Mouse (Mus musculus) forebrain, embryonic 16.5 days (tissue): ENCODE measurements around the gene Ptbp2. TPM values are rescaled to one million over a fixed set of nuclear protein-coding genes. Genes with fewer than 3 reads are reported as not detected.

ENCODE experiments used
- ATAC-seq: fragments of 200-750 bp; cut with Nextera tagmentation; 2 replicates; pipeline ENCODE4 v1.8.0; 2017; ENCODE audit warnings: mild to moderate bottlenecking, moderate library complexity
- H3K27ac ChIP-seq: fragments of 300-500 bp; sonication (generic); 2 replicates; pipeline ENCODE4 v1.5.1; 2014; ENCODE audit warnings: low read length, control low read depth
- H3K27me3 ChIP-seq: fragments of 300-500 bp; sonication (generic); replicated peaks from 2 replicates; pipeline ENCODE4 v1.6.1; 2014; ENCODE audit warnings: low read length; ENCODE audit not compliant: control insufficient read depth, insufficient read depth
- H3K36me3 ChIP-seq: fragments of 300-500 bp; sonication (generic); 2 replicates; pipeline ENCODE4 v1.6.1; 2014; ENCODE audit not compliant: control insufficient read depth, insufficient read depth
- H3K4me1 ChIP-seq: fragments of 300-500 bp; sonication (generic); replicated peaks from 2 replicates; pipeline ENCODE4 v1.6.1; 2014; ENCODE audit warnings: low read length; ENCODE audit not compliant: control insufficient read depth, insufficient read depth
- H3K4me2 ChIP-seq: fragments of 300-500 bp; sonication (generic); 2 replicates; pipeline ENCODE4 v1.6.1; 2014; ENCODE audit warnings: mild to moderate bottlenecking, low read length, control low read depth
- H3K4me3 ChIP-seq: fragments of 300-500 bp; sonication (generic); replicated peaks from 2 replicates; pipeline ENCODE4 v1.5.1; 2014; ENCODE audit warnings: mild to moderate bottlenecking, low read length, control low read depth
- H3K9ac ChIP-seq: fragments of 300-500 bp; sonication (generic); replicated peaks from 2 replicates; pipeline ENCODE4 v1.6.1; 2014; ENCODE audit warnings: low read depth, low read length, control low read depth
- H3K9me3 ChIP-seq: fragments of 300-500 bp; sonication (generic); 2 replicates; pipeline ENCODE4 v1.6.1; 2016; ENCODE audit warnings: low read length; ENCODE audit not compliant: control insufficient read depth
- WGBS: fragments of 180-500 bp; shearing (Covaris S2); extraction: QIAGEN DNeasy Blood & Tissue Kit; methylation state at CpG from one replicate; pipeline ENCODE4 v1.1.7; 2014; 5-methylcytosine and 5-hydroxymethylcytosine counted together
- polyA plus RNA-seq: library from polyadenylated mRNA; unstranded; fragments of >200 nt; fragmentation: Nextera tagmentation; extraction: Ambion mirVana; gene quantifications from 2 replicates; pipeline ENCODE4 v1.2.1, GENCODE M21; 2015

Ptbp2 gene
- polyA plus RNA-seq, result 323 and 366 TPM in 2 replicates

DNA sequence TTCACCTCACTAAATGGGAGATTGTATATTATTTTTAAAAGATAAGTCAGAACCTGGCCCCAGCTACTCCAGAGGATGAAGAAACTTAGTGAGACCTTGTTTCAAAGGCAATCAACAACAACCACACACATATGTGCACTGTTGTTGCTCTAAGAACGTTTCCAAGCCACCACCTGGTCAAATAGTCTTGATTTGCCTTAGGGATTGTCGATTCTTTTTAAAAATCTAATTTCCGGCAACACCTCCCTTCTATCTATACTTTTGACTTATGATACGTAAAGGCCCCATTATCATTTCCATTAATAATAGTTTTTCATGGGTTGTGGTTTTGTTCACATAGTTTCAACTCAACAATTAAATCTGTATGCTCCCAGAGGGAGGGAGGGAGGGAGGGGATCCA is at the start of gene Ptbp2:
Gene Ptbp2, minus strand, starts transcription at position 101 of the 400 bp plus-strand sequence.
- peak within 1 kb of the TSS; percentile 99 for H3K27ac ChIP-seq
- 87% methylated on average over 4 of the region's 4 CpGs for WGBS
- peak within 1 kb of the TSS; percentile 54 for H3K4me2 ChIP-seq

DNA sequence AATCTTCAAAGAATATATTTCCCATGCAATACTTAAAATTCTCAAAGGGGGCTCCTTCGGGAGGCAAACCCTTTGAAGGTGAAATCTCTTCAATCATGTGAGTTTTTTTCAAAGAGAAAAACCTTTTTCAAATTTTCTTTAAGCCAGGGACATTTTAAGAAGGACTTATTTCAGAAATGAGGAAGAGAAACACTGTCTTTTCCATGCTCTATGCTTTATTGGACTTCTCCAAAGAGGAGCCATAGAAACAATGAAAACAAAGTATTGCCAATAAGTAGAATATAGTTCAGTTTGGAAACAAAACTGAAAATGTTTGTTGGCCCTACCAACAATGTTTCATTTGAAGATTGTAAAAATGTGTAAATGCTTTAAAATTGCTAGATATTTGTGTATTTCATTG is 30.4 kb upstream of the Ptbp2 start:
- WGBS, result 72% methylated on average over 1 of the region's 1 CpGs
- Histone ChIP-seq H3K4me3 (no peak overlapping the region), H3K9ac (no peak overlapping the region), H3K4me2 (no peak overlapping the region), H3K9me3 (no peaks in the 10 kb centered on the region), H3K27ac (no peak overlapping the region), H3K27me3 (no peaks in the 10 kb centered on the region), H3K4me1 (no peaks in the 10 kb centered on the region), H3K36me3 (no peaks in the 10 kb centered on the region)
- no peak for ATAC-seq

More for the DNA sequence above, at the start of gene Ptbp2:
- no peaks in the 10 kb centered on the region for H3K9me3 ChIP-seq
- H3K4me1 ChIP-seq, result peaks cover 8% of the 10 kb centered on the region
- no peak for ATAC-seq
- peak within 1 kb of the TSS; percentile 99 for H3K9ac ChIP-seq
- H3K27me3 ChIP-seq, result no peaks in the 10 kb centered on the region
- H3K4me3 ChIP-seq, result peak within 1 kb of the TSS; percentile 85
- H3K36me3 ChIP-seq, result no peaks in the 10 kb centered on the region

DNA sequence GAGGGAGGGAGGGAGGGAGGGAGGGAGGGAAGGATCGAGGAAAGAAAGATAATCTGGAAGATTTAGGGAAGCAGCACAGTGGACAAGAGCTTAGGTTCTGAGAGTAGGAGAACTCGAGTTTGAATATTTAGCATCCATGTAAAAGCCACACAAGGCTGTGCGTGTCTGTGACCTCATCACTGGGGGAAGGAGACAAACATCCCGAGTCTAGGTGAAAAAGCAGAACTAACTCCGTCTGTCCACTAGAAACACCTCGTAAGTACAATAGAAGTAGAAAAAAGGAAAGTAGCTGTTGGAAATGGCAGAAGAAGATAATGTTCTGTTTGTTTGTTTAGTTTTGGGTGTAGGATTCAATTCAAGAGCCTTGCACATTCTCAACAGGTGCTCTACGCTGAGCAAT is 21.9 kb upstream of the Ptbp2 start:
- Histone ChIP-seq H3K4me1 (no peaks in the 10 kb centered on the region), H3K27ac (no peak overlapping the region), H3K9ac (no peak overlapping the region), H3K4me3 (no peak overlapping the region), H3K4me2 (no peak overlapping the region), H3K36me3 (no peaks in the 10 kb centered on the region), H3K9me3 (no peaks in the 10 kb centered on the region), H3K27me3 (no peaks in the 10 kb centered on the region)
- no peak for ATAC-seq
- 80% methylated on average over 7 of the region's 7 CpGs for WGBS

DNA sequence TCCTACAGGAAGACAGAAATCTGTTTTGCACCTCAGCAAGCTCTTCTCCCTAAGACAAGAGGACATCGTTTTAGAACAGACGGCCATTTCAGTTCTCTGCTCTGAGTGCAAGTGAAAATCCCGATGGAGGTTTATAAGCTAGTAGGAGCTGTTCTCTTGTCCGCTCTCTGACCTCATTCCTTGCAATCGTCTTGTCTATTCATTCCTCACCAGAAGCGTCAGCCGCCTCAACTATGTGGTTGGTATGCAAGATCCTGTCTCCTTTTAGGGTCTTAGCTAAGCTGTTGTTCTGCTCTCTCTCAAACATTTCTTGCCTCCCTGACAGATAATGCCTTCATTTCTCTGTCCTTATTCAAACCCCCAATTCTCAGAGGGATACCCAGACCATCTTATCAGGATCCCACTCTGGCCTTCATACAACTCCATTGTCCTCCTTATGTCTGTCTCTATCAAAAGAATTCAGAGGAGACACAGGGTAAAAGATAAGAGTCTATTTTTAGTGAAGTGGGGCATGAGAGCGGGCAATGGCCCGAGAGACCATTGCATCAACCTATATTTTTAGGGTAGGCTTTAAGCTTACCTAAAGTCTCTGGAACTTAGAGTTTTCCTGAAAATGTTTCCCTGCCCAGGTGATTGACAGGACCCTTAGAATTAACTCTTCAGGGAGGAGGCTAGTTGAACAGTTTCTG is 10.6 kb upstream of the Ptbp2 start:
- no peak overlapping the region for H3K27ac ChIP-seq
- WGBS, result 85% methylated on average over 9 of the region's 9 CpGs
- H3K9me3 ChIP-seq, result peaks cover 3% of the 10 kb centered on the region; the same call in 1 of the 2 replicates

DNA sequence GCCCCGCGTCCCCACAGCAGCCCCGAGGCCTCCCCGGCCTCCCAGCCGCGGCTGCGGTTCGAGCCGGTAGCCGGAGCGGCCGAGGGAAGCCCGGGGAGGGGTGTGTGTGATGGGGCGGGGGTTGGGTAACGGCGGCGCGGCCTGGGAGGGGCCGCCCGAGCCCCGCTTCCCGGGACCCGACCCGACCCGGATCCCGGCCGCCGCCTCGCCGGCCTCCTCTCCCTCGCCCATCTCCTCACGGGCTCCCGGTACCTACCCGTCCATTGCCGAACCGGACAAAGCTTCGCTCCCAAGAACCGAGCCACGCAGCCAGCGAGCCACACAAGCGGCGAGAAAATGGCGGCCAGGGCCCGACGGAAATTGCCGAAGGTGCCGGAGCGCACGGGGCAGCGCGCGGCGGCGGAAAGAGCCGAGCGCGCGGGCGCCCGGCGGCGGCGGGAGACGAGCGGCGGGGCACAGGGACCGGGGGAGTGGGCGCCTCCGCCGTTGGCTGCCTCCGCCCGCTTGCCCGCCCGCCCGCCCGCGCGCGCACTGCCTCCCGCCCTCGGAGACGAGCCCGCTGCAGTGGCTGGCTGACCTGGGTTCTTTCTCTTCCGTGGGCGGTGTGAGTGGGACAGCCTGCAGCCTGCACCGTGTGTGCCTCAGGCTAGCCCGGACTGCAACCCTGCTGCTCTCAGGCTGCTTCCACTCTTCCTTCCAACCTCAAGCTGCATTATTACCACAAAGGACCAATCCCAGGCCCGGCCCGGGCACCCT is 1.1 kb downstream of the Ptbp2 start:
- Histone ChIP-seq H3K9me3 (no peaks in the 10 kb centered on the region), H3K36me3 (no peaks in the 10 kb centered on the region), H3K9ac (peak overlapping the region; percentile 99), H3K27ac (peak overlapping the region; percentile 99), H3K4me3 (peak overlapping the region; percentile 85), H3K4me1 (peaks cover 21% of the 10 kb centered on the region), H3K4me2 (peak overlapping the region; percentile 54), H3K27me3 (no peaks in the 10 kb centered on the region)
- peak; percentile 95 for ATAC-seq
- under 1% methylated on average over 36 of the region's 89 CpGs for WGBS

More for the DNA sequence above, 10.6 kb upstream of the Ptbp2 start:
- no peaks in the 10 kb centered on the region for H3K4me1 ChIP-seq
- ATAC-seq, result no peak
- no peak overlapping the region for H3K4me2 ChIP-seq
- no peaks in the 10 kb centered on the region for H3K36me3 ChIP-seq
- H3K4me3 ChIP-seq, result no peak overlapping the region
- no peak overlapping the region for H3K9ac ChIP-seq
- no peaks in the 10 kb centered on the region for H3K27me3 ChIP-seq

DNA sequence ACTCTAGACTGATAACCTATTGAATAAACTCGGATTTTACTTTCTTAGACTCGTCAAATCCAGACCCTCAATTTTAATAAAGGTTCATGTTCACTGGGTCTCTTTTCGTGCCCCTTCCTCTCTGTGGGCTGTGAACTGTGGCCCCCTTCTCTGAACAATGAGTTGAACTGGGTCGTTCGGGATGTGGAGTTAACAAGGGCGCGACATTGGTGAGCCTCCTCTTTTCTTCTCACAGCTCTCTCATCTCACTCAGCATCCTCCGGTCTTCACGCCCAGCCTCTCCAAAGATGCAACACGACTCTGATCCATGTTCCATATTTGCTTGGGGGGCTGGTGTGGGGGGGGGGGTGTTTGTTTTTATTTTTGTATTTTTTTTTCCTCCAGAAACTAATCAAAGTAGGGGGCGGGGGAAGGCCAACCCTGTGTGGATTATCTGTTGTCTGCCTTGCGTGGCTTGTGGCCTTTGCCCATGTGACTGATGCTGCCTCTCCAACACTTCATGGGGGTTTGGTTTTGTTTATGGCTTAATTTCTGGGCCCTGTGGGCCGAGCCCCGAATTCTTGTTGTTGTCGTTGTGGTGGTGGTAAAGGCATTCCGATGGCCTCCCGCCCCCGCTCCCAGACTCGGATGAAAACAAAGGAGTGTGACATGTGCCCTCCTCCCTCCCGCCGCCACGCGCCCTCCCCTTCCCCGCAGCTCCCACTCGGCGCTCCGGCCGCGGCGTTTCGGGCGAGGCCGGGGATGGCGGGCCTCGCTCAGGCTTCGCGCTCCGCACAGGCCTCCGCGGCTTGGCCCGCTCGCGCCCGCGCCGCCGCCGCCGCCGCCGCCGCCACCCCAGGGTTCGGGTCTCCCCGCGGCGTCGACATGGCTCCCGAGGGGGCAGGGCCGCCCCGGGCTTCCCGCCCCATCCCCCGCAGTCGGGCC is 2.0 kb downstream of the Ptbp2 start:
- peak overlapping the region; percentile 85 for H3K4me3 ChIP-seq
- WGBS, result under 1% methylated on average over 55 of the region's 63 CpGs
- H3K4me2 ChIP-seq, result peak overlapping the region; percentile 60
- peaks cover 22% of the 10 kb centered on the region for H3K4me1 ChIP-seq
- ATAC-seq, result peak; percentile 68
- H3K27me3 ChIP-seq, result no peaks in the 10 kb centered on the region
- H3K36me3 ChIP-seq, result no peaks in the 10 kb centered on the region
- peak overlapping the region; percentile 99 for H3K27ac ChIP-seq
- H3K9ac ChIP-seq, result peak overlapping the region; percentile 99
- no peaks in the 10 kb centered on the region for H3K9me3 ChIP-seq

DNA sequence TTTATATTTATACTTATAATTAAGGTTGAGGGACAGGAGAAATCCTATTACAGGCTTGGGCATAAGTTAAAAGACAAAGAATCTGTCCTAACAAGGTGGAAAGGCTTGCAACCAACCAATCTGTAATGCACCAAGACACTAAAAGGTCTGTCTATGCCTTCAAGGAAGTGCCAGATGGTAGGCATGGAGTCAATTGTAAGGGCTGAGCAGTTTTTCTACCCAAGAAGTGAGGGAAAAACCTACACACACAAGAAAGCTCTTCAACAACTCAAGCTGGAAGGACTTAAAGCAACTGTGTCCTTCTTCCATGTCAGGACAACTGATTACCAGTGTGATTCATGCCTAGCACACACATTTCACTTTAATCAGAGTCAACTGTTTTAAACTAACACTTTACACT is 3.4 kb downstream of the Ptbp2 start:
- no peak overlapping the region; the same call in 1 of the 2 replicates for H3K27ac ChIP-seq
- no peak for ATAC-seq
- no peak overlapping the region for H3K9ac ChIP-seq

DNA sequence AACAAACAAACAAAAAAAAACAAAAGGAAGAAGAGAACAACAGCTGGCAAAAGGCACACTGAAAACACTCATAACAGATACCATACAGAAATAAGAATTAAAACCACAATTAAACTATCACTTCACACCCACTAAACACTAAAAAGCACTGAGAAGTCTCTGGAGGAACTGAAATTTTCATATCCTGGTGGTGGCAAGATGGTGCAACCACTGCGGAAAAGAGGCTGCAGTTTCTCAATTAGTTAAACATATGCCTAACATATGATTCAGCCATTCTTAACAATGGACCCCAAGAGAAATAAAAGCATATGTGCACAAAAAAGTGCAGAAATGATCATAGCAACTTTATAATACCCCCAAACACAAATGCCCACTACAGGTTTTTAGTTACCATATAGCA is 5.0 kb downstream of the Ptbp2 start:
- H3K36me3 ChIP-seq, result no peaks in the 10 kb centered on the region
- H3K27ac ChIP-seq, result no peak overlapping the region
- H3K4me2 ChIP-seq, result peak overlapping the region; percentile 41
- 0 out of 2 replicates have a peak overlapping the region, but pooled peaks have one; percentile 1 for H3K4me3 ChIP-seq
- 68% methylated on average over 1 of the region's 1 CpGs for WGBS
- H3K9ac ChIP-seq, result no peak overlapping the region
- H3K4me1 ChIP-seq, result peaks cover 22% of the 10 kb centered on the region
- H3K9me3 ChIP-seq, result no peaks in the 10 kb centered on the region
- no peak for ATAC-seq
- no peaks in the 10 kb centered on the region for H3K27me3 ChIP-seq

More for the DNA sequence above, 3.4 kb downstream of the Ptbp2 start:
- Histone ChIP-seq H3K4me1 (peaks cover 22% of the 10 kb centered on the region), H3K27me3 (no peaks in the 10 kb centered on the region), H3K4me2 (peak overlapping the region; percentile 67), H3K4me3 (peak overlapping the region; percentile 41), H3K36me3 (no peaks in the 10 kb centered on the region), H3K9me3 (no peaks in the 10 kb centered on the region)

DNA sequence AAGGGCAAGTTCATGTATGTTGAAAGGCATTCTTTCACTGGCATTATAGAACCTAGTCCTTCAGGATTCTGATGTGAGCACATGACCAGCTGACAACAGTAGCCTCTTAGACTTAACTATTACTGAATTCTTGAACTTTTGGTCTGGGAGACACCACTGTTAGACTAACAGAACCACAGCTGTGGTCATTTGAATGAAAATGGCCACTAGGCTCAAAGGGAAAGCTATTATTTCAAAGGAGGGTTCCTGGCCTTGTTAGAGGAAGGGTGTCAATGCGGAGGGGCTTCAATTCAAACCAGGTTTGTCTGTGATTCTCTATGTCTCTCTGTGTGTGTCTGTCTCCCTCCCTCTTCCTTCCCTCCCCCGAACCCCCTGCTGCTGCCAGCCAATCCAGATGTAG is 5.8 kb downstream of the Ptbp2 start:
- no peaks in the 10 kb centered on the region for H3K9me3 ChIP-seq
- no peak overlapping the region for H3K4me2 ChIP-seq
- no peaks in the 10 kb centered on the region for H3K27me3 ChIP-seq
- H3K36me3 ChIP-seq, result no peaks in the 10 kb centered on the region
- H3K4me3 ChIP-seq, result no peak overlapping the region
- H3K27ac ChIP-seq, result no peak overlapping the region
- H3K9ac ChIP-seq, result no peak overlapping the region
- H3K4me1 ChIP-seq, result peaks cover 22% of the 10 kb centered on the region
- 57% methylated on average over 2 of the region's 2 CpGs for WGBS
- no peak for ATAC-seq
